Mouse (Mus musculus) megakaryocyte, adult 5-6 weeks (primary cell): ENCODE measurements around the gene Plekhh2. TPM values are rescaled to one million over a fixed set of nuclear protein-coding genes. Genes with fewer than 3 reads are reported as not detected.

Experiments
- ATAC-seq: 2 replicates; pipeline ENCODE4 v1.8.0; 2016; ENCODE audit warnings: mild to moderate bottlenecking, inconsistent platforms; ENCODE audit not compliant: poor library complexity, severe bottlenecking
- total RNA-seq, 2 experiments: library from RNA; stranded (forward) in 1 of 2; stranded (reverse) in 1 of 2; fragments of 153-499, 151-499 nt in 1 of 2; fragments of 221-1000, 200-1000 nt in 1 of 2; gene quantifications; 2 replicates each; pipeline versions ENCODE4 v1.2.3 to v1.2.4; 2015 to 2017

The Plekhh2 gene
- total RNA-seq, 2 experiments from 2014 or later = 0.15 TPM; not detected in 1

- peak; percentile 49 for ATAC-seq
These were observed 126.3 kb downstream of the Plekhh2 start for GRCm38 (mm10) chr17:84637971-84638370.

GRCm38 (mm10) chr17:84639796-84640378 lies 128.2 kb downstream of the Plekhh2 start:
- no peak for ATAC-seq

- ATAC-seq = peak; percentile 57
These were observed 130.2 kb downstream of the Plekhh2 start for GRCm38 (mm10) chr17:84641893-84642292.

GRCm38 (mm10) chr17:84642324-84642723 lies 130.6 kb downstream of the Plekhh2 start:
- ATAC-seq = no peak

GRCm38 (mm10) chr17:84644292-84645050 lies 132.8 kb downstream of the Plekhh2 start:
- ATAC-seq = no peak

- ATAC-seq = no peak
These were observed 133.4 kb downstream of the Plekhh2 start for GRCm38 (mm10) chr17:84645119-84645518.

GRCm38 (mm10) chr17:84645894-84646293 lies 134.2 kb downstream of the Plekhh2 start:
- no peak; the same call in 1 of the 2 replicates for ATAC-seq

- ATAC-seq = no peak
These were observed 134.8 kb downstream of the Plekhh2 start for GRCm38 (mm10) chr17:84646477-84646876.

- peak; percentile 97 for ATAC-seq
These were observed 135.9 kb downstream of the Plekhh2 start for GRCm38 (mm10) chr17:84647630-84648029.

- no peak for ATAC-seq
These were observed 138.8 kb downstream of the Plekhh2 start for GRCm38 (mm10) chr17:84650302-84651017.

- no peak for ATAC-seq
These were observed 141.8 kb downstream of the Plekhh2 start for GRCm38 (mm10) chr17:84653544-84653943.

- ATAC-seq = no peak
These were observed 144.5 kb downstream of the Plekhh2 start for GRCm38 (mm10) chr17:84656205-84656604.

- no peak for ATAC-seq
These were observed 145.1 kb downstream of the Plekhh2 start for GRCm38 (mm10) chr17:84656653-84657421.

- ATAC-seq = no peak
These were observed 145.7 kb downstream of the Plekhh2 start for GRCm38 (mm10) chr17:84657422-84657732.

GRCm38 (mm10) chr17:84657782-84658181 lies 146.1 kb downstream of the Plekhh2 start:
- no peak for ATAC-seq

- no peak for ATAC-seq
These were observed 146.5 kb downstream of the Plekhh2 start for GRCm38 (mm10) chr17:84658195-84658594.

- no peak for ATAC-seq
These were observed 147.3 kb downstream of the Plekhh2 start for GRCm38 (mm10) chr17:84658951-84659350.

GRCm38 (mm10) chr17:84665053-84665452 lies 153.4 kb downstream of the Plekhh2 start:
- no peak for ATAC-seq

GRCm38 (mm10) chr17:84665691-84666090 lies 154.0 kb downstream of the Plekhh2 start:
- no peak for ATAC-seq

- ATAC-seq = peak; percentile 13; the same call in 1 of the 2 replicates
These were observed 156.2 kb downstream of the Plekhh2 start for GRCm38 (mm10) chr17:84667848-84668247.
